Mouse (Mus musculus): Measurements from ENCODE around the gene Gm10153. TPM values are rescaled to one million over a fixed set of nuclear protein-coding genes. Genes with fewer than 3 reads are reported as not detected.
"Not testable (repeated sequence)": the region's sequence is repeated elsewhere in the genome, so short reads cannot be mapped to it uniquely, and the experiment has no call there.

Gene Gm10153
- total RNA-seq, 2 experiments from 2014 or later = not detected

DNA sequence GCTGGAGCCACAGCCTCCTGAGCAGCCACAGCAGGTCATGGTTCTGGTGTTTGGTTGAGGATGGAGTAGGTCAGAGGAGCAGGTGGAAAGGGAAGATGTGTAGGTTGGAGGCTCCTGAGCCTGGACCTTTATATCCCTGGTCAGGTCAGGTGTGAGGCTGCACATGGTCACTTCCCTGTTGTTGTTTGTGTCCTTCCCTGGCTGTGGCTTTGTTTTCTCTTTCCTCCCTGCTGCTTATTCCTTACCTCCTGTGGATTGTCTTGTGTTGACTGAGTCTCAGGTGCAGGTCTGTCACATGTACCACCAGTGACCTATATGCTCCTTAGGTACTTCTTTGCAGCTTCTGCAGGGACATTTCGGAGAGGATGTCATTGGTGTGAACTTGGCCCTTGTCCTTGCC, 45.7 kb downstream of the Gm10153 start, which contains the start of gene Gm45337:
Gm45337 (minus strand) TSS at position 101 of the 400 bp plus-strand sequence.
- no peak for DNase-seq (ENCODE audit: low spot score in 2 of 2)

DNA sequence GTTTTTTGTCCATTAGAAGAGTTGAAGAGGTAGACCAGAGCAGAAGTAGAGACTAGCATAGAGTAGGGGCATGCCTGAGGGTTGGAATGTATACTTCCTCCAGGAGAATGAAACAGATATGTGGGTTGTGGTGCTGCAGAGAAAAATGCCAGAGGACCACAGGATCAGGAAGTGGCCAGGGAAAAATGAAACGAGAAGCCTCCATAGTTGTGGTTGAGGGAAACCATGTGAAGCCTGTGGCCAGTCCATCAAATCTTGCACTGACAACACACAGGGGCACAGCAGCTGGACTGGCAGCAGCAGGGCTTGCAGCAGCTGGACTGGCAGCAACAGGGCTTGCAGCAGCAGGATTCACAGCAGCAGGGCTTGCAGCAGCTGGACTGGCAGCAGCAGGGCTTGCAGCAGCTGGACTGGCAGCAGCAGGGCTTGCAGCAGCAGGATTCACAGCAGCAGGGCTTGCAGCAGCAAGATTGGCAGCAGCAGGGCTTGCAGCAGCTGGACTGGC, 46.6 kb downstream of the Gm10153 start:
- DNase-seq (ENCODE audit: low spot score in 2 of 2) = not testable (repeated sequence)

DNA sequence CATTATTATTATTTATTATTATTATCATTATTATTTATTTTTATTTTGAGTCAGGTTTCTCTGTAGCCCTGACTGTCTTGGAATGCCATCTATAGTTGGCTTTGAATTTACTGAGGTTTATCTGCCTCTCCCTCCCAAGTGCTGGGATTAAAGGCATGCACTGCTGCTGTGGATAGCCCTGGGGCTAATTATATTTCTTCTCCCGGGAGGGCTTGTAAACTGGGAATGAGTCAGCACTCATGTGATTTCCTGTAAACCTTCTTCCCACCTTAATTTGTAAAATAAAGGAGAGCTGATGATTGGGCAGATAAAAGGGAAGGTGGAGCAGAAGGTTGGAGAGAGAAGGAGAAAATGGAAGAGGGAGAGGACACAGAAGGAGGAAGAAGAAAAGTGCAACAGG, 49.5 kb downstream of the Gm10153 start:
- no peak for DNase-seq (ENCODE audit: low spot score in 2 of 2)

Other genes starting within 250 kb of the Gm10153 start
- 100 to 1,000 TPM; 166 to 180 TPM for gene Brsk2, start 240.6 kb downstream of the Gm10153 start, total RNA-seq (2021)
- 10 to 100 TPM; 29.0 to 32.0 TPM for gene Mob2, start 129.3 kb downstream of the Gm10153 start, total RNA-seq (2021)
- gene Dusp8, start 94.5 kb downstream of the Gm10153 start, total RNA-seq (2021) = 100 to 1,000 TPM; 130 to 133 TPM
- not detected for gene Gm45618, start 69.7 kb downstream of the Gm10153 start, total RNA-seq (2021)
- gene Gm39115, start 54.4 kb downstream of the Gm10153 start, total RNA-seq (2021) = not detected
- gene Gm45337, start 45.8 kb downstream of the Gm10153 start, total RNA-seq (2021) = not detected
- not detected for gene Gm29735, start 33.3 kb downstream of the Gm10153 start, total RNA-seq (2021)
- gene Gm4553, start 24.6 kb downstream of the Gm10153 start, total RNA-seq (2021) = not detected
- not detected for gene Krtap5-2, start 14.4 kb downstream of the Gm10153 start, total RNA-seq (2021)
- gene Krtap5-3, start 11.0 kb upstream of the Gm10153 start, total RNA-seq (2021) = not detected
- gene Gm7579, start 21.5 kb upstream of the Gm10153 start, total RNA-seq (2021) = not detected
- not detected for gene Krtap5-5, start 39.6 kb upstream of the Gm10153 start, total RNA-seq (2021)
- gene Gm40460, start 50.7 kb upstream of the Gm10153 start, total RNA-seq (2021) = not detected
- gene Gm2431, start 68.0 kb upstream of the Gm10153 start, total RNA-seq (2021) = not detected
- gene Gm4559, start 84.0 kb upstream of the Gm10153 start, total RNA-seq (2021) = not detected
- not detected for gene Krtap5-1, start 106.7 kb upstream of the Gm10153 start, total RNA-seq (2021)
- gene Krtap5-4, start 113.2 kb upstream of the Gm10153 start, total RNA-seq (2021) = not detected
- 10 to 100 TPM; 36.8 to 37.1 TPM for gene Ifitm10, start 183.4 kb upstream of the Gm10153 start, total RNA-seq (2021)
- gene Gm49369, start 192.3 kb upstream of the Gm10153 start, total RNA-seq (2021) = 1 to 10 TPM in 1 of 2 experiments, under 1 TPM in 1; 0.94 to 6.7 TPM
- gene Ctsd, start 197.6 kb upstream of the Gm10153 start, total RNA-seq (2021) = 100 to 1,000 TPM; 303 to 349 TPM
- not detected for gene Syt8, start 244.5 kb upstream of the Gm10153 start, total RNA-seq (2021)